Mouse (Mus musculus) embryonic facial prominence, embryonic 11.5 days (tissue): Measurements from ENCODE around the gene Wdr24. TPM values are rescaled to one million over a fixed set of nuclear protein-coding genes. Genes with fewer than 3 reads are reported as not detected.

Experiments
- ATAC-seq: fragments of 200-750 bp; cut with Nextera tagmentation; replicated peaks from 2 replicates; pipeline ENCODE4 v1.8.0; 2017; ENCODE audit warnings: low read depth; ENCODE audit not compliant: insufficient number of reproducible peaks, low FRiP score, low TSS enrichment
- DNase-seq: peaks from one replicate; pipeline ENCODE4 v3.0.0-alpha.2; 2015; ENCODE audit warnings: low spot score
- H3K27ac ChIP-seq: fragments of 300-500 bp; sonication (generic); replicated peaks from 2 replicates; pipeline ENCODE4 v1.5.1; 2014; ENCODE audit warnings: mild to moderate bottlenecking, low read depth, low read length, control low read depth
- H3K27me3 ChIP-seq: fragments of 300-500 bp; sonication (generic); 2 replicates; pipeline ENCODE4 v1.6.1; 2014; ENCODE audit warnings: mild to moderate bottlenecking, low read length, moderate library complexity, mixed read lengths; ENCODE audit not compliant: control insufficient read depth, insufficient read depth
- H3K36me3 ChIP-seq: fragments of 300-500 bp; sonication (generic); replicated peaks from 2 replicates; pipeline ENCODE4 v1.6.1; 2014; ENCODE audit warnings: low read depth, mild to moderate bottlenecking, low read length, moderate library complexity, mixed read lengths; ENCODE audit not compliant: control insufficient read depth, insufficient read depth
- H3K4me1 ChIP-seq: fragments of 300-500 bp; sonication (generic); 2 replicates; pipeline ENCODE4 v1.6.1; 2014; ENCODE audit warnings: low read length, mixed read lengths; ENCODE audit not compliant: control insufficient read depth, insufficient read depth
- H3K4me2 ChIP-seq: fragments of 300-500 bp; sonication (generic); 2 replicates; pipeline ENCODE4 v1.6.1; 2014; ENCODE audit warnings: low read depth, mild to moderate bottlenecking, control low read depth, low read length, moderate library complexity
- H3K4me3 ChIP-seq: fragments of 300-500 bp; sonication (generic); 2 replicates; pipeline ENCODE4 v1.5.1; 2014; ENCODE audit warnings: low read depth, low read length, control low read depth
- H3K9ac ChIP-seq: fragments of 300-500 bp; sonication (generic); replicated peaks from 2 replicates; pipeline ENCODE4 v1.6.1; 2014; ENCODE audit warnings: mild to moderate bottlenecking, control low read depth, low read length
- H3K9me3 ChIP-seq: fragments of 300-500 bp; sonication (generic); replicated peaks from 2 replicates; pipeline ENCODE4 v1.6.1; 2016; ENCODE audit warnings: mild to moderate bottlenecking, low read length, inconsistent platforms, mixed read lengths; ENCODE audit not compliant: control insufficient read depth
- WGBS: fragments of 180-500 bp; shearing (Covaris S2); extraction: QIAGEN DNeasy Blood & Tissue Kit; methylation state at CpG from one replicate; pipeline ENCODE4 v1.1.7; 2014; 5-methylcytosine and 5-hydroxymethylcytosine counted together
- polyA plus RNA-seq: library from polyadenylated mRNA; unstranded; fragments of >200 nt; fragmentation: Nextera tagmentation; extraction: Ambion mirVana; gene quantifications from 2 replicates; pipeline ENCODE4 v1.2.1, GENCODE M21; 2014

The Wdr24 gene
- polyA plus RNA-seq, 1 experiment from 2014 or later: 24.5 TPM

GRCm38 (mm10) chr17:25786280-25786679 is 37.1 kb upstream of the Wdr24 start, which contains the start of gene Ccdc78:
Ccdc78 (plus strand) TSS chr17:25786580.
- no peaks in the 10 kb centered on the region for H3K9me3 ChIP-seq
- H3K4me2 ChIP-seq: peak within 1 kb of the TSS; percentile 4; the same call in 1 of the 2 replicates
- peaks cover 5% of the 10 kb centered on the region; the same call in 1 of the 2 replicates for H3K4me1 ChIP-seq
- DNase-seq (no peak), ATAC-seq (no peak)
- peak within 1 kb of the TSS; percentile 62 for H3K9ac ChIP-seq
- peaks cover 15% of the 10 kb centered on the region for H3K36me3 ChIP-seq
- no peaks in the 10 kb centered on the region for H3K27me3 ChIP-seq
- WGBS: 81% methylated on average over 3 of the region's 3 CpGs
- peak within 1 kb of the TSS; percentile 56 for H3K27ac ChIP-seq
- peak within 1 kb of the TSS; percentile 45 for H3K4me3 ChIP-seq

GRCm38 (mm10) chr17:25786781-25787504 is 36.5 kb upstream of the Wdr24 start:
- Histone ChIP-seq H3K9ac (no peak overlapping the region), H3K4me2 (no peak overlapping the region), H3K9me3 (no peaks in the 10 kb centered on the region), H3K36me3 (peaks cover 12% of the 10 kb centered on the region), H3K4me1 (peaks cover 5% of the 10 kb centered on the region; the same call in 1 of the 2 replicates), H3K27me3 (no peaks in the 10 kb centered on the region), H3K4me3 (no peak overlapping the region), H3K27ac (no peak overlapping the region)
- WGBS: 89% methylated on average over 9 of the region's 9 CpGs
- no peak for ATAC-seq
- no peak for DNase-seq

- no peaks in the 10 kb centered on the region; the same call in 1 of the 2 replicates for H3K36me3 ChIP-seq
- peaks cover 7% of the 10 kb centered on the region for H3K4me1 ChIP-seq
These were observed 32.0 kb upstream of the Wdr24 start for GRCm38 (mm10) chr17:25791320-25791842.

GRCm38 (mm10) chr17:25791843-25792527 is 31.4 kb upstream of the Wdr24 start:
- ATAC-seq (peak; percentile 25), DNase-seq (peak; percentile 88)
- Histone ChIP-seq H3K9me3 (no peaks in the 10 kb centered on the region), H3K4me3 (peak overlapping the region; percentile 67), H3K4me1 (peaks cover 7% of the 10 kb centered on the region), H3K36me3 (no peaks in the 10 kb centered on the region; the same call in 1 of the 2 replicates), H3K27me3 (no peaks in the 10 kb centered on the region), H3K4me2 (peak overlapping the region; percentile 87), H3K9ac (peak overlapping the region; percentile 83), H3K27ac (peak overlapping the region; percentile 90)
- under 1% methylated on average over 45 of the region's 45 CpGs for WGBS

More at GRCm38 (mm10) chr17:25791320-25791842, 32.0 kb upstream of the Wdr24 start:
- no peaks in the 10 kb centered on the region for H3K9me3 ChIP-seq
- 27% methylated on average over 19 of the region's 19 CpGs for WGBS
- H3K27ac ChIP-seq: peak overlapping the region; percentile 90
- peak overlapping the region; percentile 83 for H3K9ac ChIP-seq
- H3K4me3 ChIP-seq: peak overlapping the region; percentile 67
- ATAC-seq: 0 out of 2 replicates have a peak, but pooled peaks have one; percentile 3
- H3K27me3 ChIP-seq: no peaks in the 10 kb centered on the region
- no peak for DNase-seq
- peak overlapping the region; percentile 87 for H3K4me2 ChIP-seq

GRCm38 (mm10) chr17:25792615-25793014 is 30.8 kb upstream of the Wdr24 start, which contains the start of gene Fam173a:
Fam173a (minus strand) TSS chr17:25792901.
- Histone ChIP-seq H3K36me3 (no peaks in the 10 kb centered on the region; the same call in 1 of the 2 replicates), H3K9ac (peak within 1 kb of the TSS; percentile 83), H3K27ac (peak within 1 kb of the TSS; percentile 90), H3K4me2 (peak within 1 kb of the TSS; percentile 87), H3K4me3 (peak within 1 kb of the TSS; percentile 67), H3K9me3 (no peaks in the 10 kb centered on the region), H3K27me3 (no peaks in the 10 kb centered on the region), H3K4me1 (peaks cover 7% of the 10 kb centered on the region)
- DNase-seq: peak; percentile 79
- ATAC-seq: peak; percentile 21
- WGBS: 1% methylated on average over 13 of the region's 14 CpGs

GRCm38 (mm10) chr17:25794197-25794596 is 29.2 kb upstream of the Wdr24 start:
- Histone ChIP-seq H3K9me3 (no peaks in the 10 kb centered on the region), H3K36me3 (no peaks in the 10 kb centered on the region), H3K4me3 (peak overlapping the region; percentile 80; the same call in 1 of the 2 replicates), H3K4me1 (peaks cover 7% of the 10 kb centered on the region), H3K27ac (no peak overlapping the region), H3K9ac (peak overlapping the region; percentile 2; the same call in 1 of the 2 replicates), H3K4me2 (no peak overlapping the region), H3K27me3 (no peaks in the 10 kb centered on the region)
- WGBS: 44% methylated on average over 13 of the region's 13 CpGs
- DNase-seq (peak; percentile 22), ATAC-seq (no peak)

GRCm38 (mm10) chr17:25794998-25795397 is 28.4 kb upstream of the Wdr24 start:
- no peaks in the 10 kb centered on the region for H3K36me3 ChIP-seq
- no peaks in the 10 kb centered on the region for H3K27me3 ChIP-seq
- WGBS: 70% methylated on average over 17 of the region's 17 CpGs
- H3K9ac ChIP-seq: peak overlapping the region; percentile 81
- H3K4me1 ChIP-seq: peaks cover 7% of the 10 kb centered on the region
- no peaks in the 10 kb centered on the region for H3K9me3 ChIP-seq
- peak overlapping the region; percentile 97 for H3K4me2 ChIP-seq
- DNase-seq (no peak), ATAC-seq (no peak)
- H3K4me3 ChIP-seq: peak overlapping the region; percentile 80
- H3K27ac ChIP-seq: peak overlapping the region; percentile 30; the same call in 1 of the 2 replicates
